Mouse (Mus musculus) CD4-positive helper T cell, adult 2 months (primary cell): Measurements from ENCODE around the gene Ablim2.
A peak's percentile ranks its signal among the peaks of the same experiment; 100 is the strongest.

Source experiments
- DNase-seq: peaks from one replicate; pipeline ENCODE4 v3.0.0-alpha.2; 2012; ENCODE audit warnings: low read depth, missing footprints, low spot score

Ablim2 gene

GRCm38 (mm10) chr5:35770246-35770645, 12.6 kb downstream of the Ablim2 start:
- DNase-seq, result no peak

GRCm38 (mm10) chr5:35770891-35771663, 13.4 kb downstream of the Ablim2 start:
- peak; percentile 29 for DNase-seq

- DNase-seq, result no peak
Observed at GRCm38 (mm10) chr5:35773274-35774136, 15.8 kb downstream of the Ablim2 start.

- DNase-seq, result no peak
Observed at GRCm38 (mm10) chr5:35774137-35774424, 16.4 kb downstream of the Ablim2 start.

- DNase-seq, result no peak
Observed at GRCm38 (mm10) chr5:35781116-35781515, 23.4 kb downstream of the Ablim2 start.

DNA sequence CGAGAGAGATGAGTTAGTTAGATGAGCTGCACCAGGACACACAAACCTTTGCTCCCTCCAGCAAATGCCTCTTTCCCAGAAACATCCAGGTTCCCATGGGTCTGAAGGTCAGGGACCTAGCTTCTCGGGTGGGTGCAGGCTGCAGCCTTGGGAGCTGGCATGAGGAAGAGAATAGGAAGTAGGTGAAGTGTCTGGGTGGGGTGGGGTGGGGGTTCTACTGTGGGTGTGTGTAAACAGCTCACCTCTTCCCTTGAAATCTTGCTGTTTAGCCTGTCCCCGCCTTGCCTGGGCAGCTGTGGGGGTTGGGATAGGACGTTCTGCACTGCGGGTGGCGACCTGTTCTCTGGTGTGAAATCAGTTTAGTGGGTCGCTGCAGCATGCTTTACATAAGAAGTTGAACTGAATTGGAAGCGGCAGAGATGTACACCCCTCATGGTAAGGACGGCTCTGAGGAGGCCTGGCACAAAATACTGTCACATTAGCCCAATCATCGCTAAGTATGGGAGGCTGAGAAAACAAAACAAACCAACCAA, 25.0 kb downstream of the Ablim2 start:
- DNase-seq, result no peak

DNA sequence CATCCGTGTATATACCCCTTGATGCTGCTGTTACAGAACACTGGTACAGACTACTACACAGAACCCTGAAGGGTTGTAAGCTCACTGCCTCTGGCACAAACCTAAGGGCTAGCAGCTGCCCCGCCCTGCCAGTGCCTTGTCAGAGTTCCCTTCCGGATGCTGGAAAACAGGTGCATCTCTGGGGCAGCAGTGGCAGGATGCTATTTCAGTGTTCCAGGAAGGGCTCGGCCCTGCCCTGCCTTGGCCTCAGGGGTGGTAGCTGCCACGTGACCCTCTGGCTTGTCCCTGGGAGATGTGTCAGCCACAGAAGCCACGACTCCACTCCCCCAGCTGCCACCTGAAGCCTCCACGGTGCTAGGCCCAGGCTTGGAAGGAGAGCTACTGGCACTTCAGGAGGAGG, 28.2 kb downstream of the Ablim2 start:
- no peak for DNase-seq

- no peak for DNase-seq
Observed at GRCm38 (mm10) chr5:35787847-35788246, 30.2 kb downstream of the Ablim2 start.

- no peak for DNase-seq
Observed at GRCm38 (mm10) chr5:35788719-35789118, 31.0 kb downstream of the Ablim2 start.

DNA sequence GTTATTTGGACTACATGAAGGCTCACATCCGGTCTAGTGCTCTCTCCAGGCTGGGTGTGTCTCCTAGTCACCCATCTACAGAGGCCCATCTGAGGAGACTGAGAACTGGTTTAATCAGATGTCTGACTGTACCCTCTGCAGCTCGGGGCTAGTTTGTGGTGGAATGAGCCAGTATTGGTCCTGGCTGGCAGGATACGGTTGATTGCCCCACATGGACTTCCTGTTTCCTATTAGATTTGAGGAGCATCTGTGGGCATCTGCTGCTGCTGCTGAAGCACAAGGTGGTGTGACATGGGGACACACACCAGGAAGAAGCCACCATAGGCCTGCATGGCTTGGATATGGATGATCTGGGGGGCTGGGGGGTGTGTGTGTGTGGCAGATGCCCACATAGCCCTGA, 32.0 kb downstream of the Ablim2 start:
- DNase-seq, result no peak

DNA sequence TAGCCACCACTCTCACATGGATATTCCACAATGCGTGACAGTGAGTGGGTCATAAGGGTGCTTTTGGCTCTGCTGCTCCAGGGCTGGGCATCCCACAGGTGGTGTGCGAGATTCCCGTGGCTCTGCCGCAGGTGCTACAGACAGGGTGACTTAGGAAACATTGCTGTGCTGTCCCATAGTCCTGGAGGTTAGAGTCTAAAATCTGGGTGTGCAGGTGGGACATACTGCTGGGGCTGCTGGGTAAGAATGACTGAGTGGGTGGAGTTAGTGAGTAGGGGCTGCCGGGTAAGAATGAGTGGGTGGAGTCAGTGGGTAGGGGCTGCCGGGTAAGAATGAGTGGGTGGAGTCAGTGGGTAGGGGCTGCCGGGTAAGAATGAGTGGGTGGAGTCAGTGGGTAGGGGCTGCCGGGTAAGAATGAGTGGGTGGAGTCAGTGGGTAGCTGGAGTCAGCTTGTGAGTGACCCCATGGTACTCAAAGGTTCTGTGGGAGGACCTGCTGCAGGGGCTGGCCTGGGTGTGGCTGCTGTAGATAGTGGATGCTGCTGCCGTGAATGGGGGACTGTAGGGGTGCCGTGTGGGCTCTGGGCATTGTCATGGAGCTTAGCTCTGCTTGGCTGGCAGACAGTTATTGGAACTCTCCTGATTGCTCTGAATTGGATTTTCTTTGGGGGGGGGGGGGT, 32.8 kb downstream of the Ablim2 start:
- no peak for DNase-seq

DNA sequence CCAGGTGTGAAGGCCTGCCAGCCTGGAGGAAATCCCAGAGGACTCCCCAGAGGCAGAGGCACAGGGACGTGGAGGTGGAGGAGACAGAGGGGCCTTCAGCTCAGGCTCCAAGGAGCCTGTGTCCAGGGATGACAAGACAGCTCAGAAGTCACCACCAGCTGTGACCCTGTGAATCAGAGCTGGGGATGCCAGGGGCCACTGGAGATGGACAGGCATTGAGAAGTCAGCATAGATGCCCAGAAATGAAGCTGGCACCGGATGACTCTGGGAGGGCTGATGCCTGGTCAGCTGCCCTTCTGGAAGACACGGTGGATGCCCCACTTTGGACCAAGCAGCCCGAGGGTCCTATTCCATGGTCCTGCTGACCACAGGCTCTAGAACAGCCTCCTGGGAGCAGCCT, 36.3 kb downstream of the Ablim2 start:
- no peak for DNase-seq

- no peak for DNase-seq
Observed at GRCm38 (mm10) chr5:35794942-35795341, 37.3 kb downstream of the Ablim2 start.

DNA sequence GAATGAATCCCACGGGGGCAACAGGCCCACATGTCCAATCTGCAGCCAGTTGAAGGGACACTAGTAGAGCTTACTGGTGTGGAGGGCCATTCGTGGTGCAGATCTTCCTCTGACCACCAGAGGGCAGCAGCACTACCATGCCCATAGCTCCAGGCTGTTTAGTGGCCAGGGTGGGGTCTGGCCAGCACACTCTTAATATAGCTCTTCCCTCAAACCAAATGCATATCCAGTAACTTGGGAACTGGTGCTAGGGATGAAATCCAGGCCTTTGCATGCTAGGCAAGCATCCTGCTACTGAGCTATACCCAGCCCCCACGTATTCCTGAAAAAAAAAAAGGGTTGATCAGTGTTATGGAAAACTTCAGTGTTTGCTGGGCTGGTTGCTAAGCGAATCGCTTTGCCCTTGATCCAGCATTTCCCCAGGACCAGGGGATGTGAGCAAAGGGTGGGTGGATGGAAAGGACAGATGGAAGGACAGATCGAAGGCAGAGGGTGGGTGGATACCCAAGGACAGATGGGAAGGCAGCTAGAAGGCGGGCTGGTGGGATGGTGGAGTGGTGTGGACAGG, 37.9 kb downstream of the Ablim2 start:
- peak; percentile 47 for DNase-seq

DNA sequence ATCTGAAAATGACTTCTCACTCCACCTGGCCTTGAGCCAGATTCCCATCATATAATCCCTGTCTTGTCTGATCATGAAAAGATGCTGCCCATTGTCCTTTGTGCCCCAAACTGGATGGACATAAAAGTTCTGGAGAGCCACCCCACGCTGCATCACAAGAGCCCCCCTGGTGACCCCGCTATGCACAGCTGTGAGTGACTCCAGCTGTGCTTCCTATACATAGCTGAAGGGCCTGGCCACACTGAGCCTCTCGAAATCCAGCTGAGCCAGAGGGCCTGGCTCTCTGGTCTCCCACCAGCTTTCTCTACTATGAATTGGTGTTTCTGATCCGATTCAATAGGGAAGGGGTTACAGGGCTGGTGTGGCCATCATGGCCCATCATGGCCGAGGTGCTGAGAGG, 38.5 kb downstream of the Ablim2 start:
- no peak for DNase-seq

GRCm38 (mm10) chr5:35799090-35799489, 41.4 kb downstream of the Ablim2 start:
- DNase-seq, result no peak

DNA sequence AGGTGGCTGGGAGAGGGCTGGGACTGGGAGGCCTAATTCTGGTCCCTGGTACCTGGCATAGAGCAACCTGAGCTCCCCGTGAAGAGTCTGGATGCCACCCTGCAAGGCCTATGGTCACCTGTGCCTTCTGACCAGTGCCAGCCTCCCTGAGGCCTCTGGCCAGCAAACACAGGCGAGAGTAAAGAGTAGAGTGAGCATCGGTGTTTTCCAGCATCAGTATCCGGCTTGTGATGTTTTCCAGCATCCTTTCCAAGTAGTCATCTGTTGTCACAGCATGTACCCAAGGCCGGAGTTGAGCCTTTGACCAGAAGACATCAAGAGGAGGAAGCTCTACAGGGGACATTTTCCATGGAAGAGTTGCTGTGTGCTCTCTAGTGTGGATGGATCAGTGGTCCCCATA, 45.7 kb downstream of the Ablim2 start:
- no peak for DNase-seq

DNA sequence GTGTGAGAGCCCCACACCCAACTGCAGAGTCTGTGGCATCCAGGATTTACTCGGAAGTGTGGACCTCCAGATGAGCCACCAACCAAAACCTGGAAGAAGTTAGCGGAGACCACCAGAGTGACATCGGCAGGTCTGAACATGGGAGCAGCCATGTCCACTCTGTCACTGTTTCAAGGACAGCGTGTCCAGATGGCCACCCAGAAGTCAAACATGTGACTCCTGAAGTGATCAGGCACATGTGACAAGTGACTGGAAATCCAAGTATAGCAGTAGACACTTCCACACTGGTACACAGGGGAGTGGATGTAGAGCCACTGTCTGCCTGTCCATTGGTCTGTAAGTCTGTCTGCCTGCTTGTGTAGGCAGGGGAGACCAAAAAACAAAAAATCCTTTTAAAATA, 47.0 kb downstream of the Ablim2 start:
- no peak for DNase-seq

DNA sequence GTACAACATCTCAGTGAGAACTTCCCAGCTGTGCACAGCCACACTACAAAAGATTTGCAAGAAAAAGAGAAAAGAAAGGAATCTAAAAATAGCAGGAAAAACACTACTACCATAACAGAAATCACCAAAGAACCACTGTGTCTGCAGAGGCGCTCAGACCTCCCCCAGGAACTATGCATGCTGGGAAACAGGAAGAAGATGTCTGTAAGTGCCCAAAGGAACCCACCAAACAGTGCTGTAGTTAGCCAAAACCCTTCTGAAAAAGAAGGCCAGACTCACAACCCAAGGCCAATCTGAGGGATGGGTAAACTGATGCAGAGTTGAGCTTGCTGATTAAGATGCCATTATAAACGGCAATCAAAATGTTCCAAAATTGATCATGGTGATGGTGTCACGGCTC, 47.5 kb downstream of the Ablim2 start:
- no peak for DNase-seq

DNA sequence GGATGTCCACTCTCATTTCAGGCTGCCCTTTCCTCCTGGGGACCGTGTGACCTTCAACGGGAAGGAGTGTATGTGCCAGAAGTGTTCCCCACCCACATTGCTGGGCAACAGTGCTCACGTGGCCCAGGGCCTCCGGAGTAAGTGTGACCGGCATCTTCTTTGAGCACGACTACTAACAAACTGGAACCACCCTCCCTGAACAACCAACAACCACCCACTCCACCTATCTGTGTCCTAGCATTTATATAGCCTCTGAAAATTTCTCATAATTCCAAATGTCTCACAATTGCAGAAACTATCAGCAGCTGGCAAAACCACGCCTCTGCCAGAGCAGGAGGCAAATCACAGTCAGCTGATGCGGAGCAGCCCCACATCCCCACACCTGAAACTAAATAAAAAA, 49.3 kb downstream of the Ablim2 start:
- DNase-seq, result no peak

GRCm38 (mm10) chr5:35810526-35810925, 52.8 kb downstream of the Ablim2 start:
- DNase-seq, result no peak
